Mouse (Mus musculus): ENCODE data around the gene Olfr544.
"Not testable (repeated sequence)": the region's sequence is repeated elsewhere in the genome, so short reads cannot be mapped to it uniquely, and the experiment has no call there.

Olfr544 gene

GRCm38 (mm10) chr7:102488161-102488560 lies at the start of gene Olfr544:
TSS of gene Olfr544 (minus strand) at chr7:102488313.
- no peak for DNase-seq (ENCODE audit: low spot score)

- DNase-seq (ENCODE audit: low spot score) = no peak
These were observed 46.3 kb upstream of the Olfr544 start, which contains the start of gene Olfr547 for GRCm38 (mm10) chr7:102534449-102534848. TSS of gene Olfr547 (plus strand) at chr7:102534749.

- no peak for DNase-seq (ENCODE audit: low spot score)
These were observed 40.9 kb upstream of the Olfr544 start for GRCm38 (mm10) chr7:102529052-102529451.

- DNase-seq (ENCODE audit: low spot score) = no peak
These were observed 28.9 kb upstream of the Olfr544 start for GRCm38 (mm10) chr7:102517051-102517335.

- no peak for DNase-seq (ENCODE audit: low spot score)
These were observed 28.3 kb upstream of the Olfr544 start for GRCm38 (mm10) chr7:102516261-102517050.

- DNase-seq (ENCODE audit: low spot score) = no peak
These were observed 26.0 kb upstream of the Olfr544 start for GRCm38 (mm10) chr7:102514144-102514543.

- DNase-seq (ENCODE audit: low spot score) = peak; percentile 91
These were observed 24.8 kb upstream of the Olfr544 start for GRCm38 (mm10) chr7:102512814-102513435.

GRCm38 (mm10) chr7:102511927-102512326 lies 23.8 kb upstream of the Olfr544 start:
- DNase-seq (ENCODE audit: low spot score) = no peak

GRCm38 (mm10) chr7:102509726-102510125 lies 21.6 kb upstream of the Olfr544 start:
- DNase-seq (ENCODE audit: low spot score) = no peak

- DNase-seq (ENCODE audit: low spot score) = no peak
These were observed 20.6 kb upstream of the Olfr544 start for GRCm38 (mm10) chr7:102508666-102509065.

- DNase-seq (ENCODE audit: low spot score) = no peak
These were observed 20.0 kb upstream of the Olfr544 start for GRCm38 (mm10) chr7:102508066-102508465.

GRCm38 (mm10) chr7:102506848-102507247 lies 18.7 kb upstream of the Olfr544 start:
- DNase-seq (ENCODE audit: low spot score) = peak; percentile 86

GRCm38 (mm10) chr7:102501986-102502385 lies 13.9 kb upstream of the Olfr544 start:
- no peak for DNase-seq (ENCODE audit: low spot score)

GRCm38 (mm10) chr7:102499473-102499872 lies 11.4 kb upstream of the Olfr544 start, which contains the start of gene Olfr545:
TSS of gene Olfr545 (minus strand) at chr7:102499573.
- no peak for DNase-seq (ENCODE audit: low spot score)

- DNase-seq (ENCODE audit: low spot score) = not testable (repeated sequence)
These were observed 6.3 kb upstream of the Olfr544 start for GRCm38 (mm10) chr7:102494416-102494815.

- DNase-seq (ENCODE audit: low spot score) = no peak
These were observed 2.0 kb downstream of the Olfr544 start for GRCm38 (mm10) chr7:102486105-102486504.

GRCm38 (mm10) chr7:102484766-102485165 lies 3.3 kb downstream of the Olfr544 start:
- DNase-seq (ENCODE audit: low spot score) = not testable (repeated sequence)

- no peak for DNase-seq (ENCODE audit: low spot score)
These were observed 4.4 kb downstream of the Olfr544 start for GRCm38 (mm10) chr7:102483665-102484064.

- no peak for DNase-seq (ENCODE audit: low spot score)
These were observed 6.5 kb downstream of the Olfr544 start, which contains the start of gene Olfr543 for GRCm38 (mm10) chr7:102481579-102481978. TSS of gene Olfr543 (minus strand) at chr7:102481679.

- DNase-seq (ENCODE audit: low spot score) = no peak
These were observed 7.3 kb downstream of the Olfr544 start for GRCm38 (mm10) chr7:102480821-102481220.

GRCm38 (mm10) chr7:102479368-102480078 lies 8.6 kb downstream of the Olfr544 start:
- no peak for DNase-seq (ENCODE audit: low spot score)

- no peak for DNase-seq (ENCODE audit: low spot score)
These were observed 9.2 kb downstream of the Olfr544 start for GRCm38 (mm10) chr7:102478926-102479325.

- no peak for DNase-seq (ENCODE audit: low spot score)
These were observed 9.7 kb downstream of the Olfr544 start for GRCm38 (mm10) chr7:102478425-102478824.
